Mouse (Mus musculus) kidney, postnatal 36 days (tissue): ENCODE measurements around the gene Grid1.

ENCODE experiments used
- DNase-seq, 2 experiments: peaks; one replicate each; pipeline ENCODE4 v3.0.0; 2021 to 2022; ENCODE audit warnings: mixed read lengths in 2 of 2

The Grid1 gene

GRCm38 (mm10) chr14:35120905-35121304, 301.0 kb downstream of the Grid1 start:
- peak; percentile 28 to 36 for DNase-seq

- DNase-seq = no peak
Measured at GRCm38 (mm10) chr14:35122111-35122510, 302.2 kb downstream of the Grid1 start.

- no peak for DNase-seq
Measured at GRCm38 (mm10) chr14:35123260-35123875, 303.5 kb downstream of the Grid1 start.

GRCm38 (mm10) chr14:35127616-35128015, 307.7 kb downstream of the Grid1 start:
- DNase-seq = no peak

- no peak for DNase-seq
Measured at GRCm38 (mm10) chr14:35135056-35135455, 315.1 kb downstream of the Grid1 start.

- no peak for DNase-seq
Measured at GRCm38 (mm10) chr14:35138069-35138468, 318.2 kb downstream of the Grid1 start.

- no peak for DNase-seq
Measured at GRCm38 (mm10) chr14:35139824-35140223, 319.9 kb downstream of the Grid1 start.

- no peak for DNase-seq
Measured at GRCm38 (mm10) chr14:35152450-35152849, 332.5 kb downstream of the Grid1 start.

- DNase-seq = no peak
Measured at GRCm38 (mm10) chr14:35153701-35154277, 333.9 kb downstream of the Grid1 start.

- DNase-seq = peak; percentile 24 to 34
Measured at GRCm38 (mm10) chr14:35154364-35154763, 334.5 kb downstream of the Grid1 start.

- DNase-seq = peak; percentile 14 to 59
Measured at GRCm38 (mm10) chr14:35157069-35157655, 337.3 kb downstream of the Grid1 start.

- DNase-seq = no peak
Measured at GRCm38 (mm10) chr14:35159296-35159695, 339.4 kb downstream of the Grid1 start.

GRCm38 (mm10) chr14:35167451-35167850, 347.5 kb downstream of the Grid1 start:
- DNase-seq = peak; percentile 81 to 82

GRCm38 (mm10) chr14:35173861-35174260, 354.0 kb downstream of the Grid1 start:
- no peak for DNase-seq

GRCm38 (mm10) chr14:35176021-35176420, 356.1 kb downstream of the Grid1 start:
- DNase-seq = no peak

- no peak for DNase-seq
Measured at GRCm38 (mm10) chr14:35179076-35179475, 359.2 kb downstream of the Grid1 start.

- no peak for DNase-seq
Measured at GRCm38 (mm10) chr14:35185399-35185798, 365.5 kb downstream of the Grid1 start.

- DNase-seq = no peak
Measured at GRCm38 (mm10) chr14:35192256-35192655, 372.3 kb downstream of the Grid1 start.

GRCm38 (mm10) chr14:35197371-35197770, 377.5 kb downstream of the Grid1 start:
- DNase-seq = no peak

GRCm38 (mm10) chr14:35198447-35198846, 378.5 kb downstream of the Grid1 start:
- no peak for DNase-seq

- DNase-seq = no peak
Measured at GRCm38 (mm10) chr14:35198899-35199298, 379.0 kb downstream of the Grid1 start.

- no peak for DNase-seq
Measured at GRCm38 (mm10) chr14:35209444-35209843, 389.5 kb downstream of the Grid1 start.

GRCm38 (mm10) chr14:35219021-35219420, 399.1 kb downstream of the Grid1 start:
- DNase-seq = no peak

- DNase-seq = no peak
Measured at GRCm38 (mm10) chr14:35222196-35222595, 402.3 kb downstream of the Grid1 start.
